In genomic region chr6:50924998-50925397, GRCm38 (mm10) we compare ENCODE assay signal across 17 mouse cellular contexts.
A peak's percentile ranks its signal among the peaks of the same experiment; 100 is the strongest.
DNase-seq lines count a peak whose midpoint lies in the region; ATAC-seq and TF ChIP-seq lines count a peak whose summit lies in the region.
"Had no signal": no experiment of that assay in that cellular context is flagged by ENCODE, and none has a peak within 500 bp of the region (broad histone marks: within the 10 kb centered on the region; RNA-seq: fewer than 3 reads in every experiment).

No protein-coding gene starts in this region.

- H3K27me3 ChIP-seq in lung, embryonic 14.5 days (ENCODE audit: insufficient read depth, low read length), result no peaks in the 10 kb centered on the region
- H3K27me3 ChIP-seq in embryonic facial prominence, embryonic 12.5 days, result no peaks in the 10 kb centered on the region
- H3K27me3 ChIP-seq in forebrain, embryonic 16.5 days (replicated peaks; ENCODE audit: control insufficient read depth, insufficient read depth, low read length), result no peaks in the 10 kb centered on the region
- no peaks in the 10 kb centered on the region for H3K27me3 ChIP-seq in neural tube, embryonic 13.5 days
- H3K27me3 ChIP-seq: heart, embryonic 15.5 days; intestine, embryonic 15.5 days had no signal

- no peak for TF ChIP-seq POLR2A in lung, adult 2 months (IDR thresholded peaks at IDR 0.05; ENCODE audit: borderline replicate concordance, extremely low read depth, low read depth, low read length)

- no peak overlapping the region for H3K4me2 ChIP-seq in lung, embryonic 14.5 days
- no peak overlapping the region for H3K4me2 ChIP-seq in embryonic facial prominence, embryonic 12.5 days (replicated peaks)
- H3K4me2 ChIP-seq in forebrain, embryonic 16.5 days (ENCODE audit: low read length), result no peak overlapping the region
- no peak overlapping the region for H3K4me2 ChIP-seq in neural tube, embryonic 13.5 days
- H3K4me2 ChIP-seq: heart, embryonic 15.5 days; intestine, embryonic 15.5 days had no signal

- no peaks in the 10 kb centered on the region for H3K4me1 ChIP-seq in lung, embryonic 14.5 days (ENCODE audit: insufficient read depth)
- no peaks in the 10 kb centered on the region for H3K4me1 ChIP-seq in lung, adult 2 months (ENCODE audit: control insufficient read depth, insufficient read depth, low read length)
- peaks cover 16% of the 10 kb centered on the region for H3K4me1 ChIP-seq in embryonic facial prominence, embryonic 12.5 days
- H3K4me1 ChIP-seq in forebrain, embryonic 16.5 days (replicated peaks; ENCODE audit: control insufficient read depth, insufficient read depth, low read length), result no peaks in the 10 kb centered on the region; the same call in 1 of the 2 replicates
- peaks cover 18% of the 10 kb centered on the region for H3K4me1 ChIP-seq in neural tube, embryonic 13.5 days (replicated peaks)
- H3K4me1 ChIP-seq: heart, embryonic 15.5 days; intestine, embryonic 15.5 days had no signal

- TF ChIP-seq CTCF in lung, embryonic 14.5 days (IDR thresholded peaks at IDR 0.05; ENCODE audit: low read depth), result no peak
- TF ChIP-seq CTCF in lung, adult 2 months (IDR thresholded peaks at IDR 0.05; ENCODE audit: insufficient read depth, low read length), result no peak

- no peaks in the 10 kb centered on the region for H3K36me3 ChIP-seq in lung, embryonic 14.5 days (ENCODE audit: insufficient read depth)
- H3K36me3 ChIP-seq in embryonic facial prominence, embryonic 12.5 days, result no peaks in the 10 kb centered on the region
- no peaks in the 10 kb centered on the region for H3K36me3 ChIP-seq in forebrain, embryonic 16.5 days (ENCODE audit: control insufficient read depth, insufficient read depth)
- no peaks in the 10 kb centered on the region for H3K36me3 ChIP-seq in neural tube, embryonic 13.5 days
- H3K36me3 ChIP-seq: heart, embryonic 15.5 days; intestine, embryonic 15.5 days had no signal

- no peak for ATAC-seq in lung, embryonic 14.5 days (ENCODE audit: insufficient read depth)
- peak; percentile 85; the same call in 1 of the 2 replicates for ATAC-seq in embryonic facial prominence, embryonic 12.5 days (ENCODE audit: insufficient number of reproducible peaks, insufficient read depth, low FRiP score, low TSS enrichment)
- peak; percentile 72 for ATAC-seq in forebrain, embryonic 16.5 days
- no peak; the same call in 1 of the 2 replicates for ATAC-seq in neural tube, embryonic 13.5 days (ENCODE audit: low read depth)
- ATAC-seq: CD4-positive, CD25-positive, alpha-beta regulatory T cell, adult 4 months; intestine, embryonic 15.5 days had no signal

- no peak overlapping the region for H3K9ac ChIP-seq in lung, embryonic 14.5 days
- no peak overlapping the region for H3K9ac ChIP-seq in embryonic facial prominence, embryonic 12.5 days
- H3K9ac ChIP-seq in forebrain, embryonic 16.5 days (replicated peaks; ENCODE audit: low read depth, low read length), result no peak overlapping the region
- H3K9ac ChIP-seq in neural tube, embryonic 13.5 days, result 0 out of 2 replicates have a peak overlapping the region, but pooled peaks have one; percentile 17
- H3K9ac ChIP-seq: heart, embryonic 15.5 days; intestine, embryonic 15.5 days had no signal

- DNase-seq in lung, embryonic 14.5 days, result peak; percentile 36
- no peak for DNase-seq in lung, adult 2 months
- DNase-seq in heart, adult 9 months (ENCODE audit: low spot score in 2 of 2), result no peak
- DNase-seq in heart, adult 11 months, result no peak
- no peak for DNase-seq in cerebellum, postnatal 36 days
- DNase-seq: cerebellum, adult 9-11 months; left cerebral cortex, postnatal 4 days; retina, postnatal 1 day; spleen, adult 18-20 months had no signal

- no peak overlapping the region for H3K4me3 ChIP-seq in lung, embryonic 14.5 days (ENCODE audit: low read depth, low read length)
- H3K4me3 ChIP-seq in lung, adult 2 months (replicated peaks; ENCODE audit: extremely low read depth, low read depth, low read length), result no peak overlapping the region
- no peak overlapping the region for H3K4me3 ChIP-seq in embryonic facial prominence, embryonic 12.5 days
- no peak overlapping the region for H3K4me3 ChIP-seq in forebrain, embryonic 16.5 days (replicated peaks; ENCODE audit: low read length)
- H3K4me3 ChIP-seq in neural tube, embryonic 13.5 days, result no peak overlapping the region
- H3K4me3 ChIP-seq: heart, embryonic 15.5 days; intestine, embryonic 15.5 days had no signal

- no peaks in the 10 kb centered on the region for H3K9me3 ChIP-seq in lung, embryonic 14.5 days (ENCODE audit: low read depth, low read length)
- H3K9me3 ChIP-seq in embryonic facial prominence, embryonic 12.5 days, result peaks cover 3% of the 10 kb centered on the region
- H3K9me3 ChIP-seq in forebrain, embryonic 16.5 days (ENCODE audit: control insufficient read depth, low read length), result 0 out of 2 replicates have a peak, but pooled peaks cover 4% of the 10 kb centered on the region
- no peaks in the 10 kb centered on the region for H3K9me3 ChIP-seq in neural tube, embryonic 13.5 days
- H3K9me3 ChIP-seq: heart, embryonic 15.5 days; intestine, embryonic 15.5 days had no signal

- no peak overlapping the region for H3K27ac ChIP-seq in lung, embryonic 14.5 days (ENCODE audit: low read depth)
- H3K27ac ChIP-seq in embryonic facial prominence, embryonic 12.5 days, result peak overlapping the region; percentile 89
- no peak overlapping the region for H3K27ac ChIP-seq in forebrain, embryonic 16.5 days (ENCODE audit: low read length)
- peak overlapping the region; percentile 62 for H3K27ac ChIP-seq in neural tube, embryonic 13.5 days (replicated peaks)
- H3K27ac ChIP-seq: heart, embryonic 15.5 days; intestine, embryonic 15.5 days; macrophage; stomach, postnatal 0 days had no signal

- 25% methylated on average over 7 of the region's 7 CpGs for WGBS in lung, embryonic 14.5 days
- 48% methylated on average over 7 of the region's 7 CpGs for WGBS in lung, adult 2 months
- WGBS in embryonic facial prominence, embryonic 12.5 days, result 18% methylated on average over 7 of the region's 7 CpGs
- 15% methylated on average over 7 of the region's 7 CpGs for WGBS in forebrain, embryonic 16.5 days
- 6% methylated on average over 7 of the region's 7 CpGs for WGBS in neural tube, embryonic 13.5 days

Comparison
In these comparisons a context has a peak if more than half of its experiments do, and no peak if none do; other contexts are left out.
1. ATAC-seq: peak in embryonic facial prominence, embryonic 12.5 days (single experiment) and forebrain, embryonic 16.5 days (single experiment); none in lung, embryonic 14.5 days (single experiment) and neural tube, embryonic 13.5 days (single experiment).
2. H3K27ac ChIP-seq: peak in embryonic facial prominence, embryonic 12.5 days (single experiment) and neural tube, embryonic 13.5 days (single experiment); none in lung, embryonic 14.5 days (single experiment) and forebrain, embryonic 16.5 days (single experiment).